Comparison of ENCODE assay signal across 7 mouse cellular contexts in genomic region chr7:45555787-45556186, GRCm38 (mm10). TPM values are rescaled to one million over a fixed set of nuclear protein-coding genes. Genes with fewer than 3 reads are reported as not detected.
DNase-seq lines count a peak whose midpoint lies in the region; TF ChIP-seq lines count a peak whose summit lies in the region.

No protein-coding gene starts in this region.

- H3K9me3 ChIP-seq in ES-Bruce4 (replicated peaks; ENCODE audit: control insufficient read depth, insufficient read depth, low read length, poor library complexity, severe bottlenecking), result no peaks in the 10 kb centered on the region

- H3K27ac ChIP-seq in ES-Bruce4 (ENCODE audit: insufficient read depth, low read length), result 0 out of 2 replicates have a peak overlapping the region, but pooled peaks have one; percentile 4
- H3K27ac ChIP-seq in small intestine, adult 2 months (ENCODE audit: insufficient read depth, low read depth, low read length), result no peak overlapping the region

- peaks cover 22% of the 10 kb centered on the region for H3K4me1 ChIP-seq in ES-Bruce4 (ENCODE audit: control insufficient read depth, insufficient read depth, low read length)
- H3K4me1 ChIP-seq in small intestine, adult 2 months (ENCODE audit: control insufficient read depth, insufficient read depth, insufficient read length, low read length), result peaks cover 2% of the 10 kb centered on the region; the same call in 1 of the 2 replicates

- no peak for TF ChIP-seq POLR2A in ES-Bruce4 (IDR thresholded peaks at IDR 0.05; ENCODE audit: insufficient read depth, low read length)
- no peak for TF ChIP-seq POLR2A in small intestine, adult 2 months (IDR thresholded peaks at IDR 0.05; ENCODE audit: low read depth, low read length)

- no peak overlapping the region for H3K4me3 ChIP-seq in ES-Bruce4 (ENCODE audit: low read depth, low read length)
- no peak overlapping the region for H3K4me3 ChIP-seq in small intestine, adult 2 months (ENCODE audit: low read depth, low read length)

- TF ChIP-seq EP300 in ES-Bruce4 (IDR thresholded peaks at IDR 0.05; ENCODE audit: insufficient read depth, low read depth, low read length), result 0 out of 2 replicates have a peak, but pooled peaks have one; percentile 59

- TF ChIP-seq CTCF in ES-Bruce4 (IDR thresholded peaks at IDR 0.05; ENCODE audit: low read depth, low read length), result peak; percentile 86
- peak; percentile 87 for TF ChIP-seq CTCF in small intestine, adult 2 months (IDR thresholded peaks at IDR 0.05; ENCODE audit: extremely low read depth, insufficient read length, insufficient replicate concordance, low read depth, low read length)

- H3K9ac ChIP-seq in ES-Bruce4 (ENCODE audit: low read depth, poor library complexity, severe bottlenecking), result peak overlapping the region; percentile 24; the same call in 1 of the 2 replicates

- no peaks in the 10 kb centered on the region for H3K27me3 ChIP-seq in ES-Bruce4 (ENCODE audit: control insufficient read depth, insufficient read depth, low read length, poor library complexity, severe bottlenecking)
- no peaks in the 10 kb centered on the region for H3K27me3 ChIP-seq in small intestine, adult 2 months (ENCODE audit: control insufficient read depth, insufficient read depth, low read length)

- H3K36me3 ChIP-seq in ES-Bruce4 (ENCODE audit: control insufficient read depth, insufficient read depth, low read length, poor library complexity, severe bottlenecking), result no peaks in the 10 kb centered on the region
- no peaks in the 10 kb centered on the region for H3K36me3 ChIP-seq in small intestine, adult 2 months (ENCODE audit: control insufficient read depth, insufficient read depth, low read length)

- 27% methylated on average over 8 of the region's 8 CpGs for WGBS in small intestine, adult 2 months

- DNase-seq in adrenal gland, adult (ENCODE audit: inconsistent age in 2 of 2, low spot score in 1 of 2), result peak; percentile 82 to 93
- DNase-seq in embryo, embryonic 10.5 days (ENCODE audit: low spot score), result peak; percentile 87
- DNase-seq in heart, adult 9 months (ENCODE audit: low spot score in 2 of 2), result peak; percentile 42 to 71
- DNase-seq in layer of hippocampus, adult 18-20 months (ENCODE audit: low spot score in 2 of 2), result peak; percentile 43 to 79
- DNase-seq in lung, postnatal 14 days, result peak; percentile 90

RNA-seq across cellular contexts. Expression of gene Hsd17b14, which starts 1.1 kb away (rescaled TPM):
- polyA plus RNA-seq in ES-Bruce4 (2011; ENCODE audit: insufficient read depth, insufficient read length, low read depth, missing spikeins), result 55.0 and 62.2 TPM in 2 replicates
- total RNA-seq in layer of hippocampus, adult 18-20 months (2021), result not detected
- polyA plus RNA-seq in small intestine, adult 2 months (2012; rRNA removed), result 0.20 and 0.25 TPM in 2 replicates

RNA-seq across cellular contexts. Expression of gene Bcat2, which starts 14.2 kb away (rescaled TPM):
- polyA plus RNA-seq in ES-Bruce4 (2011; ENCODE audit: insufficient read depth, insufficient read length, low read depth, missing spikeins), result 104 and 144 TPM in 2 replicates
- total RNA-seq in layer of hippocampus, adult 18-20 months (2021), result 10 to 100 TPM; 23.3 to 26.0 TPM
- polyA plus RNA-seq in small intestine, adult 2 months (2012; rRNA removed), result 26.3 and 41.8 TPM in 2 replicates

RNA-seq across cellular contexts. Expression of gene Plekha4, which starts 29.7 kb away (rescaled TPM):
- 14.3 and 18.6 TPM in 2 replicates for polyA plus RNA-seq in ES-Bruce4 (2011; ENCODE audit: insufficient read depth, insufficient read length, low read depth, missing spikeins)
- under 1 TPM; 0.64 to 0.71 TPM for total RNA-seq in layer of hippocampus, adult 18-20 months (2021)
- polyA plus RNA-seq in small intestine, adult 2 months (2012; rRNA removed), result 4.7 and 4.9 TPM in 2 replicates

RNA-seq across cellular contexts. Expression of gene Ppp1r15a, which starts 29.7 kb away (rescaled TPM):
- 15.5 and 18.6 TPM in 2 replicates for polyA plus RNA-seq in ES-Bruce4 (2011; ENCODE audit: insufficient read depth, insufficient read length, low read depth, missing spikeins)
- total RNA-seq in layer of hippocampus, adult 18-20 months (2021), result 10 to 100 TPM; 22.1 to 23.3 TPM
- 15.3 and 15.9 TPM in 2 replicates for polyA plus RNA-seq in small intestine, adult 2 months (2012; rRNA removed)

RNA-seq across cellular contexts. Expression of gene Nucb1, which starts 45.6 kb away (rescaled TPM):
- polyA plus RNA-seq in ES-Bruce4 (2011; ENCODE audit: insufficient read depth, insufficient read length, low read depth, missing spikeins), result 105 and 119 TPM in 2 replicates
- total RNA-seq in layer of hippocampus, adult 18-20 months (2021), result 100 to 1,000 TPM; 109 to 110 TPM
- 143 and 456 TPM in 2 replicates for polyA plus RNA-seq in small intestine, adult 2 months (2012; rRNA removed)

Comparison
In these comparisons a context has a peak if more than half of its experiments do, and no peak if none do; other contexts are left out.
1. RNA of gene Hsd17b14, which starts 1.1 kb away (polyA plus RNA-seq): 55.0 to 62.2 TPM in ES-Bruce4; 0.20 to 0.25 TPM in small intestine, adult 2 months; every median in the first group is over 10 times any median in the second.
2. Peak in every context shown above with its lines, with median percentiles within 50 percentile points of each other: DNase-seq.